Mouse (Mus musculus) thymus, postnatal 36 days (tissue): ENCODE measurements at regions not wholly inside any gene's neighbourhood (a gene's known extent, or its start where the extent isn't known, plus 50 kb on each side); places are given as distances from the start of the nearest gene placed in this dataset.

Source experiments
- DNase-seq, 2 experiments: peaks; one replicate each; pipeline ENCODE4 v3.0.0; 2022; ENCODE audit warnings: mixed read lengths in 2 of 2

DNA sequence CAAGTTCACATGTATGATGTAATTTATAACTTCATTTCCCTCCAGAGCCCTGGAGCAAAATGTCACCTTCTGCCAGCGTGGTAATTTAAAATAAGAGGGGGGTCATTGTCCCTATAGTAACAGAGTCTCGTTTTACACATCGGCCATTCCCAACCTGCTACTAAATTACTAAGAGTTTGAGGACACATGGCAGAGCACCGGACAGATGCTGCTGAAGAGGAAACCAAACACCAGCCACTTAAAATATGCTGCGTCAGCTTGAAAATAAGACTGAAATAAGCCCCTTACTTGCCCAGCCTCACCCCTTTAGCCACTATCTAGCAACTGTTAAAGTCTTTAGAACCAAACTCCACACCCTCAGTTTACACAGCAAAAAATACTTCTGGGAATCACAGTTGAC is 518.1 kb upstream of the Atp11b start:
- DNase-seq, result no peak

GRCm38 (mm10) chr3:35237342-35237741 is 516.6 kb upstream of the Atp11b start:
- DNase-seq, result no peak

DNA sequence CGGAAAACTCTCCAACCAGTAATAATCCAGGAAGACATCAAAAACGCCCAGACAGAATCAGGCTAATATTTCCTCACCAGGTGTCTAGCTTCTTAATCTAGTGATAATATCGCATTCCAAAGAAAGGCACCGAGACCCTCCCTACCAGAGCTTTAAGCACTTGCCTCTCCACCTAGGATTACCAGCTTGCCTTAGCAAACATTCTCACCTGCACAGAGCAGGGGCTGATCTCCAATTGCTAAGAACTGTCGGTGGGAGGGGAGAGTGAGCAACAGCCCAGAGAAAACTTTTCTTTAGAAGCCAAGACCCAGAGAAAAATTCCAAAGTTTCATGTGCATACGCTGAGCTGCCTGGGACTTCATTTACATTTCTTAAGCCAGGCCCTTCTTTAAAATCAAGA is 511.6 kb upstream of the Atp11b start:
- no peak for DNase-seq

DNA sequence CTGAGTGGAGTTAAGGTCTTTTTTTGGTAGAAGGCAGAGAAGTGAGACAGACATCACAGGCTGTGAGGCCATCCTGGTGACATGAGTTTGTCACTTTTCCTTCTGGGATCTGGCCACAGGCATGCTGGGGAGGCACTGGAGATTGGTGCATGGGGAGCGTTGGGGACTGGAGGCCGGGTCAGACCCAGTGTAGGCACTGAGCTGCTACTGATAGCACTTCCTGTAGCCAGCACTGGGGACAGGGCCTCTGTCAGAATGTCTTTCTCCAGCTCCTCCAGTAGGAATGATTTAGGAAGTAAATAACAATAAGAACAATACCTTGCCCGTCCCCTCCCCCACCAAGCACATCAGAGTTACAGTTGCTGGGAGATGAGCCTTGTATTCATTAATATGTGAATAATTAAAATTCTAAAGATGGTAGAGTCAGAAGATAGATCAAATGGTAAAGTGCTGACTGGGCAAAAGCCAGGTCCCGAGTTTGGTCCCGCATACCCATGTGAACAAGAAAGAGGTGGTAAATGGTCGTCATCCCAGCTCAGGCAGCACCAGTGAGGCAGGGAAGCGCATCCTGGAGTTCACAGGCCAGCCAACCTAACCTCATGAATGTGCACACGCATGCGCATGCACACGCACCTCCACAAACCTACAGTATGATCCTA is 510.9 kb upstream of the Atp11b start:
- no peak for DNase-seq

DNA sequence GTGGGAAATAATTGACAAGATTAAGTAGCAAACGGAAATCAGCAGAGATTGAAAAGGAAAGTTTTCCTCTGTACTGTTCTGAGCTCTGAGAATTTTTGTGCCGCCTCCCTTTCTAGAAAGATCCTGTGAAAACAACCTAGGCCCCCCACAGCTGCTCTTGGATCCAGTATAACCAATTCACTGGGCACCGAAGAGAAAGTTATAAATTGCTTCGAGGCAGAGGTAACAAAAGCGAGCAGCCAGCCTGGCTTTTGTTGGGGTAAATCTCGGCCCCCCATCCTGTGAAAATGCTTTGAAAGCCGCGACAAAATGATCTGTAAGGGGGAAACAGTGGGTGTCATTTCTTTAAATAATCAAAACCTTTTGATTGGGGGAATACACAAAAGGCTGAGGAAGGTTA is 508.9 kb upstream of the Atp11b start:
- DNase-seq, result no peak

DNA sequence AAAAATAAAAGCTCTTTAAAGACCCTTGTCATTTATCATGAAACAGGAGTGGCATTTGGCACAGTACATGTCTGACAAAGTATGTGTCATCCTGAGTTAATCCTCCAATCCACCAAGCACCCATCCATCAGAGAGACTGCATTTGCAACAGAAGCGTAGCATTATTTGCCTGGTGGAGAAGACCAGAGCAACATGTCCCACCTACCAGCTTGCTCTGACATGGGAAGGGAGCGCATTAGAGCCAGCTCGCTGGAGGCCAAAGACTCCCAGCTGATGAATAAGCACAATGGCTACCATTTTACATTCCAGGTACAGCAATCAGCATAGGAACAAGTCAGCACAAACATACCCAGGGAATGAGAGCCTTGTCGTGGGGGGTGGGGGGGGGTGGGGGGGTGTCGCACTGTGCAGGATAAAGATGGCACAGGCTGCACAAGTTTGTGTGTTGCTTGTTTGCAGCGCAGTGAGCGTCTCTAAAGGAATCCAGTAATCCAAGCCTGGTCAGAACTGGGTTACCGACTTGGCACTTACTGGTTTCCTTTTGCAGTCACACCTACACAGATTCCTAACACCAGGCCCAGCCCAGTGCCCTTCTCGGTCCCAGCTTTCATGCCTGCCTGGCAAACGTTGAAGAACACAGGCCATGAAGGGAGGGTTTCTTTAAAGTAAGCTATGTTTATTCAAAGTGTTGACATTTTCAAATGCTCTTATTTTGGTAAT is 507.8 kb upstream of the Atp11b start:
- DNase-seq, result no peak

DNA sequence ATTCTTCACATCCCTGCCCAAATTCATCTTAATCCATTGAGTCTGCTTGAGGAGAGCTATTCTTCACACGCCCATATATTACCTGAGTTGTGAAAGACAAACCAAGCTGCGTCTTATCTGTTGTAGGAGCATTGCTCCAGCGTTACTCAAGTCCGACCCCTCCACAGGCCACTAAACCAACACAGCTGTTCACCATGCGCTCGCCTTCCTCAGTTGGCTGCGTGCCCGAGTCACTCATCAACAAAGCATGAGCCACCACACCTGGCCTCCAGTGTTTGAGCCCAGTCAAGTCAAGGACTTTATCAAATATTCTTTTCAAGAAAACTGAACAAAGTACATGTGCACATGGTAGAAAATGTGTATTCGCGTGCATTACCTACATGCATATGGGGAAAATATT is 504.7 kb upstream of the Atp11b start:
- no peak for DNase-seq

GRCm38 (mm10) chr3:35250092-35250749 is 503.7 kb upstream of the Atp11b start:
- no peak for DNase-seq

DNA sequence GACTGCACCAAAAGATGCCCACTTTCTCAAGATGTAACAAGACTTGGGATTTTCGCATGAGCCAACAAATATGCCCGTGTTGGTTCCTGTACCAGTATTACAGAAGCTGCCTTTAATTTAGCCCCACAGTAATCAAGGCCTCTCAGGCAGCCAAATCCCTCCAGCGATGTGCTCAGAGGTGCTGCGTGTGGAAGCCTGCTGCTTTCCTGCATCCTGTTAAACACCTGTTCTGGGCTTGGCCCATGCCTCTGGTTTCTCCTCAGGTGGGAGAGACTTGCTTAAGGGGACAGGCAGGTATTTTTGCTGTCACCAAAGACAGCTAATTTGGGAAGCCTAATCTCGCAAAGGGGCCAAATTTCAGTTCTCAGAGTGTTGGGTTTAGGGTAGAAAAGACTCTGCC is 500.0 kb upstream of the Atp11b start:
- DNase-seq, result no peak

DNA sequence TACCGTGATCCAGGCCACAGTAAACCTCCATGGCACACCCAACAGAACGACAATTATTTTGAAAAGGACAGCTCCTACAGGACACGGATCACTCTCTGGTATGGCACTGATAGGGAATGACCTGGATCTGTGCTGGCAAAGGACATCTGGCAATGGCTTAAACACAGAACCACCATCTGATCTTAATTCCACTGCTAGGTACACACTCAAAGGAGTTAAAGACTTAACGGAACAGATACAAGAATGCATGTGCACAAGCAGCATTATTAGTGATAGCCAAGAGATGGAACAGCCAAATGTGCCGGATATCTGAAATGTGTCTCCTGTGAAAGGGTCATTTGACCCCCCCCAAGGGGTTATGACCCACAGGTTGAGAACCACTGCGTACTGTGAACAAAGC is 493.0 kb upstream of the Atp11b start:
- DNase-seq, result no peak

- no peak for DNase-seq
Observed at GRCm38 (mm10) chr3:35268949-35269348, 485.0 kb upstream of the Atp11b start.

GRCm38 (mm10) chr3:35269977-35270880 is 483.7 kb upstream of the Atp11b start:
- no peak for DNase-seq

DNA sequence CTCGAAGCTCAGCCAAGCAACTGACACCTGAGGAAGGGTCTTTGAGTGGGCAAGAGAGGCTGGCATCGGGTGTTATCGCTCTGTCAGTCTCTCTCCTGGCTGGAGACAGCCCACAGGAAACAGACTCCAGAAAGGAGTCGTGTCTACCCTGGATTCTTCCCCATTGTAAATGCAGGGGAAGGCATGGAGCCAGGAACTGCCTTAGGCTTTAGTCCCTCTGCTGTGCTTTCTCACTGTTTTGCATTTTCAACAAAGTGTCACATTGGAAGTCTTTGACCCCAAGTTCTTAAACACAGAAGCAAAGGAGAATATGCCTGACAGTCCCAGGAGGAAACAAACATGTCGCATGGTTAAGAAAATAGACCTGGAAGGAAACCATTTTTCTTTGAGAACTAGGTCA is 480.4 kb upstream of the Atp11b start:
- no peak for DNase-seq

DNA sequence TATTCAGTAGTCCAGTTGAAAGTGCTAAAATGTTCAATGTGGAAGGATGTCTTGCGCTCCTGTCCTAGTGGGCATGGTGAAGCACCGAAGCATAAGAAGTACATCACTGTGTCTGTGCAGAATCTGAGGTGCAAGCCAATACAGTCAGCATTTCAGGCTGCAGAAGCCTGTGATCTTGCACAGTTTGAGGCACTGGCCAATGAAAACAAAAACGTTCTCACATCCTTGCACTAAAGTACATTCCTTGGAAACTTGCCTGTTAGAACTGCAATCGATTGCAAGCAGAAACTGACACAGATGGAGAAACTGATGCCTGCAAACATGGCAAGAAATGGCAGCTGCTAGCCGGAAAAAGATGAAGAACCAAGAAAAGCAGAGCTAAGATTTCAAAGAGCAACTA is 472.9 kb upstream of the Atp11b start:
- no peak for DNase-seq

DNA sequence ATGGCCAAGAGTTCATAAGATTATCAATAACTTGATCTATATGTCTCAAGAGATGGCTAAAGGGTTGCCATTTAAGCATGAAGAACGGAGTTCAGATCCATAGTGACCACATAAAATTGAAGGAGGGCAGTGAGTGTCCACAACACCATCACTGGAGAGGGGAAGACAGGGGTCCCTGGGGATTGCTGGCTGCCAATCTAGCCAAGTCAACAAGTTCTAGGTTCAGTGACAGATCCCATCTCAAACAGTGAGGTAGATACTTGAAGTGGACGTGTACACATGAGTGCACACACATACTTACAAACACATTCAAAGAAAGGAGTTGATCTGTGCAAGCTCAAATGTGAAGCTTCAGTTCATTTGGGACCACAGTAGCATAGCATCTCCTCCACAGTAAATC is 471.8 kb upstream of the Atp11b start:
- no peak for DNase-seq

GRCm38 (mm10) chr3:35294771-35295170 is 459.1 kb upstream of the Atp11b start:
- DNase-seq, result no peak

DNA sequence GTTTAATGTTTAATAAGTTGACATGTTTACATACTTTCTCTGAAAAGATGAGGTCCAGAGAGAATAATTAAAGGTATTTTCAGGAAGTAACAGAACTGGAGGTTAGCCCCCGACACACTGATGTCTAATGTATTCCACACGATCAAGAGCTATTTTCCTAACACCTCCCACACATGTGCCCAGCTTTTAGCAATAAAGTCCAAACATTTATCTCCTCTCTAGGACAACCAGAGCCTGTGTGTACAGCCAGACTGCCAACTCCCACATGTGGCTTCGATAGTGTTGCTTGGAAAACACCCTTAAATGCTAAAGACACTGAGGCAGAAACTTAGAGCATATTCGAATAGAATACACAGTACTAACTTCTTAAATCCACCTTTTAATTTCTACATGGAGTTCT is 458.2 kb upstream of the Atp11b start:
- DNase-seq, result no peak

DNA sequence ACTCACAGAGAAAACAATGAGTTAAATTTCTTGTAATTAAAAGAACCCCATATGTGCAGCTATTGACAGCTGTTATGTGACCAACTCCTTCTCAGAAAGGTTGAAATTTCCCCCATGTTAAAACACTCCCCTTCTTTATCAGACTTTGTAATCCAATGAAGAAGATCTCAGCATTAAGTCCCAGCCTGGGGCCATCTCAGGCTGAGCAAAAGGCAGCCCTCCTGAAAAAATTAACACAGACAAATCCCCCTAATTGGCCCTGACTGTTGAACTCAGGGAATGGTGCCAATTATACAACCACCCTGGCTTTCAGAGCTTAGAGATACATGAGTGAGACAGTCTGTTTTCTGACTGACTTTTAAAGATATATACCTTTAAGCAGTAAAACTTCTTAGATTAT is 454.9 kb upstream of the Atp11b start:
- DNase-seq, result no peak

DNA sequence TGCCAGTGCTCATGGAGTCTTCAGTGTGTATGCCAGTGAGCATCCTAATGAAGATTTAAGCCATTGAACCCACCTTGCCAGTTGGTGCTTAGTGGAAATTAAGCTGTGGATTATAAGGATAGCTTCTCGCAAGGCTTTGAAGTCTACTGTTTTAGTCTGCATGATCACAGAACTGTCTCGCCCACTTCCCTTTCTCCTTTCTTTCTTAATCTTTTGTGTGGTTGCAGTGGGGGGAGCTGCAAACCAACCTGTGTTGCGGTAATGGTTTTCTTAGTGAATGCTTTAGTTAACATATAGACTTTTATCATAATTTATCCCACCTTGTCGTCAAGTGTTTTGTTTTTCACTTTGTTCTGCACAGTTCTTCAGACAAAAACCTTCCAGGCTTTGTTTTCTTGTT is 447.9 kb upstream of the Atp11b start:
- DNase-seq, result peak; percentile 17 to 19

- no peak for DNase-seq
Observed at GRCm38 (mm10) chr3:35314177-35314576, 439.7 kb upstream of the Atp11b start.

GRCm38 (mm10) chr3:35315162-35315561 is 438.7 kb upstream of the Atp11b start:
- no peak for DNase-seq

- peak; percentile 44 to 64 for DNase-seq
Observed at GRCm38 (mm10) chr3:35318348-35318747, 435.6 kb upstream of the Atp11b start.

GRCm38 (mm10) chr3:35320844-35321393 is 433.0 kb upstream of the Atp11b start:
- no peak for DNase-seq
